Comparison of ENCODE assay signal across 8 mouse cellular contexts in the genomic region with DNA sequence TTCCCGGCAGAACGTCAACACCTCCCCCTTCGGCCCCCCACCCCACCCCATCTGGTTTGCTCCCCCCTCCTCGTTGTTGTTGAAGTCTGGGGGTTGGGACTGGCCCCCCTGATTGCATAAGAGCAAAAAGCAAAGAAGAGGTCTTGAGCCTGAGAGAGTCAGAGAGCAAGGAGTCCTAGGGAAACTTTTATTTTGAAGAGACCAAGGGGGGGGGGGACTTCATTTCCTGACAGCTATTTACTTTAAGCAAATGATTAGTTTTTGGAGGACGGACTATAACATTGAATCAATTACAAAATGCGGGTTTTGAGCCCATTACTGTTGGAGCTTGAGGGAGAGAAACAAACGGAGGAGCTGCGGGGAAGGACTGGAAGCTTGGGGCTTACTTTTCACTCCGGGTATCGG. TPM values are rescaled to one million over a fixed set of nuclear protein-coding genes. Genes with fewer than 3 reads are reported as not detected.
A peak's percentile ranks its signal among the peaks of the same experiment; 100 is the strongest.
DNase-seq lines count a peak whose midpoint lies in the region; ATAC-seq and TF ChIP-seq lines count a peak whose summit lies in the region.

A gene (plus strand): TSS at position 272 of the 405 bp plus-strand sequence.

- no peak for ATAC-seq in heart, postnatal 0 days (ENCODE audit: insufficient read depth, low read depth)

- peak within 1 kb of the TSS; percentile 39 for H3K9ac ChIP-seq in heart, postnatal 0 days (replicated peaks; ENCODE audit: low read depth, low read length)

- peak within 1 kb of the TSS; percentile 59 for H3K4me3 ChIP-seq in forebrain, embryonic 10.5 days
- peak within 1 kb of the TSS; percentile 48 for H3K4me3 ChIP-seq in heart, postnatal 0 days (ENCODE audit: low read depth, low read length)
- H3K4me3 ChIP-seq in midbrain, embryonic 10.5 days = peak within 1 kb of the TSS; percentile 57

- DNase-seq in layer of hippocampus, adult 18-20 months (ENCODE audit: low spot score in 2 of 2) = no peak
- no peak for DNase-seq in layer of hippocampus, adult 9-11 months
- DNase-seq in forebrain, embryonic 10.5 days (ENCODE audit: extremely low spot score, low spot score) = peak; percentile 47
- peak; percentile 38 for DNase-seq in heart, postnatal 0 days (ENCODE audit: low spot score)
- DNase-seq in layer of hippocampus, postnatal 36 days = no peak
- DNase-seq in midbrain, embryonic 10.5 days (ENCODE audit: low spot score) = peak; percentile 48
- DNase-seq in spleen, adult 18-20 months = no peak
- DNase-seq in thymus, postnatal 10 days (ENCODE audit: low spot score in 2 of 2) = no peak

- TF ChIP-seq EP300 in heart, postnatal 0 days (IDR thresholded peaks at IDR 0.05; ENCODE audit: low read depth) = no peak

- H3K27me3 ChIP-seq in forebrain, embryonic 10.5 days (ENCODE audit: poor library complexity, severe bottlenecking) = peaks cover 99% of the 10 kb centered on the region
- peaks cover 85% of the 10 kb centered on the region for H3K27me3 ChIP-seq in heart, postnatal 0 days (ENCODE audit: control insufficient read depth, insufficient read depth, low read length)
- H3K27me3 ChIP-seq in midbrain, embryonic 10.5 days (ENCODE audit: low read depth, poor library complexity, severe bottlenecking) = peaks cover 99% of the 10 kb centered on the region

- peaks cover 91% of the 10 kb centered on the region for H3K4me1 ChIP-seq in forebrain, embryonic 10.5 days
- peaks cover 5% of the 10 kb centered on the region for H3K4me1 ChIP-seq in heart, postnatal 0 days (ENCODE audit: control insufficient read depth, insufficient read depth)
- peaks cover 88% of the 10 kb centered on the region for H3K4me1 ChIP-seq in midbrain, embryonic 10.5 days

- 0% methylated on average over 10 of the region's 10 CpGs for WGBS in forebrain, embryonic 10.5 days
- WGBS in heart, postnatal 0 days = 2% methylated on average over 10 of the region's 10 CpGs
- under 1% methylated on average over 10 of the region's 10 CpGs for WGBS in midbrain, embryonic 10.5 days

- no peaks in the 10 kb centered on the region for H3K36me3 ChIP-seq in forebrain, embryonic 10.5 days (replicated peaks)
- no peaks in the 10 kb centered on the region for H3K36me3 ChIP-seq in heart, postnatal 0 days (replicated peaks; ENCODE audit: control insufficient read depth, insufficient read depth, low read length)
- H3K36me3 ChIP-seq in midbrain, embryonic 10.5 days = no peaks in the 10 kb centered on the region

- no peak for TF ChIP-seq CTCF in heart, postnatal 0 days (IDR thresholded peaks at IDR 0.05; ENCODE audit: low read depth)

- no peaks in the 10 kb centered on the region for H3K9me3 ChIP-seq in forebrain, embryonic 10.5 days
- H3K9me3 ChIP-seq in heart, postnatal 0 days (replicated peaks; ENCODE audit: control insufficient read depth, low read length) = no peaks in the 10 kb centered on the region
- H3K9me3 ChIP-seq in midbrain, embryonic 10.5 days (replicated peaks) = no peaks in the 10 kb centered on the region

- peak within 1 kb of the TSS; percentile 71 for H3K4me2 ChIP-seq in heart, postnatal 0 days (ENCODE audit: low read depth, low read length)

- peak within 1 kb of the TSS; percentile 87 for H3K27ac ChIP-seq in forebrain, embryonic 10.5 days
- peak within 1 kb of the TSS; percentile 73 for H3K27ac ChIP-seq in heart, postnatal 0 days (ENCODE audit: low read depth)
- peak within 1 kb of the TSS; percentile 70 for H3K27ac ChIP-seq in midbrain, embryonic 10.5 days (replicated peaks)

RNA-seq across cellular contexts. Expression of the gene that starts here (rescaled TPM):
- total RNA-seq in layer of hippocampus, adult 18-20 months (2021) = 10 to 100 TPM; 31.8 to 33.5 TPM
- polyA plus RNA-seq in forebrain, embryonic 10.5 days (2016; fragmentation: Nextera tagmentation; extraction: Ambion mirVana) = 20.2 and 23.5 TPM in 2 replicates
- total RNA-seq in heart, postnatal 0 days (2014; rRNA removed; ENCODE audit: low replicate concordance) = 25.3 and 27.4 TPM in 2 replicates
- polyA plus RNA-seq in heart, postnatal 0 days (2015; fragmentation: Nextera tagmentation; extraction: Ambion mirVana) = 5.3 and 6.1 TPM in 2 replicates
- total RNA-seq in layer of hippocampus, postnatal 36 days (2021) = 10 to 100 TPM; 37.0 to 40.1 TPM
- 15.6 and 19.5 TPM in 2 replicates for polyA plus RNA-seq in midbrain, embryonic 10.5 days (2016; fragmentation: Nextera tagmentation; extraction: Ambion mirVana)

Comparison
In these comparisons a context has a peak if more than half of its experiments do, and no peak if none do; other contexts are left out.
1. DNase-seq: peak in forebrain, embryonic 10.5 days (single experiment), heart, postnatal 0 days (single experiment) and midbrain, embryonic 10.5 days (single experiment); none in layer of hippocampus, adult 18-20 months (0 of 2), layer of hippocampus, adult 9-11 months (single experiment), layer of hippocampus, postnatal 36 days (0 of 2), spleen, adult 18-20 months (0 of 2) and thymus, postnatal 10 days (0 of 2).
2. Peak in every context shown above with its lines, with median percentiles within 50 percentile points of each other: H3K27ac ChIP-seq and H3K4me3 ChIP-seq.